Mouse (Mus musculus) skeletal muscle tissue, adult 2 months (tissue): ENCODE measurements at regions not wholly inside any gene's neighbourhood (a gene's known extent, or its start where the extent isn't known, plus 50 kb on each side); places are given as distances from the start of the nearest gene placed in this dataset.

Experiments
- DNase-seq: peaks from one replicate; pipeline ENCODE4 v3.0.0-alpha.2; 2012; ENCODE audit warnings: low read depth, low spot score

GRCm38 (mm10) chr12:79967491-79968255 lies 145.1 kb downstream of the Zfp36l1 start:
- peak; percentile 96 for DNase-seq

GRCm38 (mm10) chr12:79966621-79967490 lies 146.0 kb downstream of the Zfp36l1 start:
- no peak for DNase-seq

DNA sequence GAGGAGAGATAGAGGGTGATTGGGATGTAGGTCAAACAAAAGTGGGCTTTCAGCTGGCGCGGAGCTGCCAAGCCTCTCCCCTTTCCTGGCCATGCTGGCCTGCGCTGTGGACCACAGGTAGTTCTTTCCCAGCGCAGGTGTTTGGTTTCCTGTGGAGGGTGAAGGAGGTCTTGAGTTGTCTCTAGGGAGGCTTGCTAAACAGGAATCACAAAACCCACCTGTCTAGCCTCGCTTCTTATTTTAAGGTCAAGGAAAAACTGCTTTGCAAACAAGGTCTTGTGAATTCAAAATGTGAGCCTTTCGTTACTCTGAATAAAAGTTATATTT lies 146.6 kb downstream of the Zfp36l1 start:
- no peak for DNase-seq

GRCm38 (mm10) chr12:79965471-79966288 lies 147.1 kb downstream of the Zfp36l1 start:
- DNase-seq: no peak

DNA sequence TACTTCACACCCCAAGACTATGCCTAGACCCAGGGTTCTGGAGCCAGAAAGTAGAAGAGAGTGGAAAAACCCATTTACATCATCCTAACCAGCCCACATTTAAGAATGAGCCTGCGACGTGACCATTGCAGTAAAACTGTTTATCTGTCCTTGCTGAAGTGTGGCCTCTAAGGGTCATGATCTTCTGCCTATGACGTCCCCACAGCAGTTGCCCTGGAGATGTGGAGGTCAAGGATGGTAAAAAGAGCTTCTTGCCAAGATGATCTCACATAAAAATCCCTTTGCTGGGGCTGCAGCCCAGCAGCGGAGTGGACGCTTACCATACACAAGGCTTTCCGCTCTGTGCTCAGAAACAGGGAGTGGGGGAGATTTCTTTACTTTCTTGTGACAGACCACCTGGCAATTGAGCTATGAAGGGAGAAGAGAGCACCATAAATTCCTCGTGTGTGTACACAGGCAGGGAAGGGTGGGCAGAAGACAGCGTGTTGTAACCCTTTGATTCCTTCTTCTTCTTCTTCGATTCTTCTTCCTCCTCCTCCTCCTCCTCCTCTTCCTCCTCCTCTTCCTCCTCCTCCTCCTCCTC lies 149.3 kb downstream of the Zfp36l1 start:
- no peak for DNase-seq

DNA sequence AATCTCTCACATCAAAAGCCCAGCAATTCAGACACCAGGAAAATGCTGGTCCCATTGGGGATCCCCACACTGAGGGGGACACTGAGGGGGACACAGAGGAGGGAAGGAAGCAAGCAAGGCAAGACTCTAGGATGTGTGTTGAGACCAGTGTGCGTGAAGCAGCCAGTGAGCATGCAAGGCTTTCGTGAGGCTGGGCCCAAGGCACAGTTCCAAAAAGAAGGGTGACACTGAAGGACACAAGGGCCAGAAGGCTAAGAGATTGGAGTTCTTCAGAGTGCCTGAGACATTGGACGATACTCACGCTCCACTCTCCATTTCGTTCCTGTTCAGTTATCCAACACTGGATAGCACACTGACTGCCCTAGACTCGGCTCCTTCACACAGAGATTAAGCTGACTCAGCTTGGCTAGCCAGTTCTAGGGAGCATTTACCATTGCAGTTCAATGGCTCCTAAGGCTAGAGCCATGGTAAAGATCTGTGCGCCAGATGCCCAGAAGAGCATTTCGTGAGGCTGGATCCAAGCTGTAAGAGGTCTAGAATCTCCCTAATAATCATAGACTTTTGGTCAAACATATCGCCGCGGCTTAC lies 150.1 kb downstream of the Zfp36l1 start:
- DNase-seq: no peak

DNA sequence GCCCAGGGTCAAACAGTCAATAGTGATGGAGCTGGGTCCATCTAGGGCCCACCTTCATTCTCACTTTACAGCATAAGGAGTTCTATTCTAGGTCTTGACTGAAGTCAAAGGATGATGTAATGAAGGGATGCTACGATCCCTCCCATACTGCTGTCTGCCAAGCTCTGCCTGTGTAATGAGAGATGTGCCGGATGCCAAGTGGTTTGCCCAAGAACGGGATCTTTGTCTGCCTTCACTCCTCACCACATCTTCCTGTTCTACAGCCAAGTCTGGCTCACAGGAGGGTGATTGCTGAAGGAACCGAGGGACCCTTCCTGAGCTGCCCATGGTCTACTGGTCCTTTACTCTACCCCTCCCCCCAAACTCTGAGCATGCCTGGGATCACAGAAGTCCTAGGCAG lies 150.9 kb downstream of the Zfp36l1 start:
- no peak for DNase-seq

DNA sequence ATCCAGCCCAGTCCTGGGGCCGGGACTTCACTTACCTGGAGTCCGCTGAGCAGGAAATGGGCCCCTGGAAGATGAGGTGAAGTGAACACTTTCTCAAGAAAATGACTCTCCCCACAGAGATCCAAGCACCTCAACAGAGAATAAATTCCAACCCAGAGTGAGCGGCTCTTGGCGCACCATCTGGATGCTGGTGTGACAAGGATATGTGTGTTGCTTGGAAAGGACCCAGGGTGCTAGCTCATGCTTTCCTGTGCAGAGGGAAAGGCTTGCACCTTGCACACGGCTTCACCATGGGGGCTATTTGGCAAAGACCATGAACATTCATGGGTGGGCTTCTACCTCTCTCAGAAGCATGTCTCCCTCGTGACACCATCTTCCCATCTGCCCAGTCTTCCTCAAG lies 151.7 kb downstream of the Zfp36l1 start:
- no peak for DNase-seq

- DNase-seq: no peak
Observed at GRCm38 (mm10) chr12:79960446-79960845, 152.4 kb downstream of the Zfp36l1 start.

DNA sequence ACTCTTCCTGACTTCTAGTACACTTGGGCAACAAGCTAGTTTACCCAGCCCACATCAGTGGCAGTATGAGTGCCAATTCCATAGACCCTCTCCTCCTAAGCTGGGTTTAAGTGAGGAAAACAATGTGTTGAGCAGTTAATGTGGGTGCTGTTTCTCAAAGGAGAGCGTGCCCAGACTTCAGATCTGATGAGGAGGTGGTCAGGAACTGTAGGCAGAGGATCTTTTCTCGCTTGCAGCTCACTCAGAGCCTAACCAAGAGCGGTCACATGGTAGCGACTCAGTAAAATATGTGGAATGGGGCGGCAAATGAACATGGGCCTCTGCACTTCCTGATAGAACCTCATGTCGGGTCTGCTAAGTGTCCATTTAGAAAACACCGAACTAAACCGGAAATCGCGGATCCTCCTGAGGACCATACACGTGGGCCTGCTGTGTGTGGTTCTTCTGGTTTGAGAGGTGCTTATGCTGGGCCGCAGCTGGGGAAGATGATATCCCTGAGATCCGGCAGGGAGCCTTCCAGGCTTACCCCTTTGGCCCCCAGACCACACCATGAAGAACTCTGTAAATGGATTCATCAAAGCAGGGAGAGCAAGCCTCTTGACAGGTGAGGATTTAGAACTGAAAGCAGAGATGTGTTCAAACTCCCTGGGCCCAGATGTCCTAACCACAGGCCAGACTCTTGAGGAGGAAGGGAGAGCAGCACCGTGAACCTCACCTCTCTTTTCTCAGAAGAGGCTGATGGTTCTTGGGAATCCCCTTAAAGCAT lies 153.1 kb downstream of the Zfp36l1 start:
- no peak for DNase-seq

GRCm38 (mm10) chr12:79957211-79957610 lies 155.6 kb downstream of the Zfp36l1 start:
- no peak for DNase-seq

DNA sequence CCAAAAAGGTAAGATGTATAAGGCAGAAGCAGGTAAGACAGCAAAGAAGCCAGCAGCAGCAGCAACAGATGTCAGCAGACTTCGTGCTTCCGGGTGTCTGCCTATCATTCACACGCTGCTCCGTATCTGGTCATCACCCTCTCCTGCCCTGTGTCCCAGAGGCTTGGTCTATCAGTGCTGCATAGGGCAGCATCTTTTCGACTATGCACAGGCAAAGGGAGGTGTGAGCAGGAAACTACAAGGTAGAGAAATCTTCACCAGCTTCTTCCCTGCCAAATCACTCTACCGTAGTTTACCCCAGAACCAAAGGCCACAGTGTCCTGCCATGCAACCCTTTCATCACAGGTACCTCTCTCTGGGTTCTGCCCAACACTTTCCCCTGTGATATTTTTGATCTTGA lies 156.5 kb downstream of the Zfp36l1 start:
- DNase-seq: no peak

- DNase-seq: no peak
Observed at GRCm38 (mm10) chr12:79955501-79955900, 157.3 kb downstream of the Zfp36l1 start.

GRCm38 (mm10) chr12:79950579-79951112 lies 162.2 kb downstream of the Zfp36l1 start:
- no peak for DNase-seq

DNA sequence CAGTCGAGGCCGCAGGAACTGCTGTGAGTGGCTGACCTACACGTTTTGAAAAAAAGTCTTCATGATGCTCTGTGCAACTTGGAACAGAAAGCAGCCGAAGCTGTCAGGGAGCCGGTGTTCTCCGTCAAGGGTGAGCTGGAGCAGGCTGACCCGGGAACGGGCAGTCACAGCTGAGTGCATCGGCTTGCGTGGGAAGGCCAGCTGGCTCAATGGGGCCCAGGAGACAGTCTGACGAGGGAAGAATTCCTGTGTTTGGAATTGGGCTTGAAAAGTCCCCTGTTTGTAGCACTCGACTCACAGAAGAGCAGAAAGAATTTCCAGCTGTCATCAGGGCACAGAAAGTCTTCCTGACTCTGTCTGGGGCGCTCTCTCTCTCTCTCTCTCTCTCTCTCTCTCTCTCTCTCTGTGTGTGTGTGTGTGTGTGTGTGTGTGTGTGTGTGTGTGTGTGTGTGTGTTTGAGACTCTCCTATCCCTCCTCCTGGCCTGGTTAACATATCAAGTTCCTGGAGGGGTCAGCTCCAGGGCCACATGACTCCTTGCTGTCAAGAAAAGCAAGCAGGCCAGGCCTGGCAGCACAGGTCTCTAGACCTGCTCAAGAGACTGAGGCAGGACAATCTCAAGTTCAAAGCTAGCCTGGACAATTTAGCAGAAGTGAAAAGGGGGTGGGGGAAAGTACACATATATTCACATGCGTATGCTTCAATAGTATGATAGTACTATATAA lies 163.6 kb downstream of the Zfp36l1 start:
- DNase-seq: peak; percentile 89

GRCm38 (mm10) chr12:79947574-79947973 lies 165.2 kb downstream of the Zfp36l1 start:
- no peak for DNase-seq

DNA sequence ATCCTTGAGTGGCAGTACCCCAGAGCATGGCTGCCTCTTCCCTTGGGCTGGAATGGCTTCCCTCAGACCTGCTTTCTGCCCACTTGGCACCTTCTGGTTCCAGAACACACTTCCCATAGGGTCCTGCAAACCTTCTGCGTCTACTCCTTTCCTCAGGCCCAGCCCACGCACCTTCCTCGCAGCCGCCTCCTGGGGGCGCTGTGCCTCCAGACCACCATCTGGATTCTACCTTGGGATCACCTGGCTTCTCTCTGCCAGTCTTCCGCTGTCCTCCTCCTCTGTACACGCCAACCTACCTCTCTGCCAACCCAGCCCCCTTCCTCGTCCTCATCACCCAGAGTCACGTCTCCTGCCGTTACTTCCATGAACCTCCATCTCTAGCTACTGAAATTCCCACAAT lies 166.0 kb downstream of the Zfp36l1 start:
- no peak for DNase-seq

- no peak for DNase-seq
Observed at GRCm38 (mm10) chr12:79945899-79946298, 166.9 kb downstream of the Zfp36l1 start.

DNA sequence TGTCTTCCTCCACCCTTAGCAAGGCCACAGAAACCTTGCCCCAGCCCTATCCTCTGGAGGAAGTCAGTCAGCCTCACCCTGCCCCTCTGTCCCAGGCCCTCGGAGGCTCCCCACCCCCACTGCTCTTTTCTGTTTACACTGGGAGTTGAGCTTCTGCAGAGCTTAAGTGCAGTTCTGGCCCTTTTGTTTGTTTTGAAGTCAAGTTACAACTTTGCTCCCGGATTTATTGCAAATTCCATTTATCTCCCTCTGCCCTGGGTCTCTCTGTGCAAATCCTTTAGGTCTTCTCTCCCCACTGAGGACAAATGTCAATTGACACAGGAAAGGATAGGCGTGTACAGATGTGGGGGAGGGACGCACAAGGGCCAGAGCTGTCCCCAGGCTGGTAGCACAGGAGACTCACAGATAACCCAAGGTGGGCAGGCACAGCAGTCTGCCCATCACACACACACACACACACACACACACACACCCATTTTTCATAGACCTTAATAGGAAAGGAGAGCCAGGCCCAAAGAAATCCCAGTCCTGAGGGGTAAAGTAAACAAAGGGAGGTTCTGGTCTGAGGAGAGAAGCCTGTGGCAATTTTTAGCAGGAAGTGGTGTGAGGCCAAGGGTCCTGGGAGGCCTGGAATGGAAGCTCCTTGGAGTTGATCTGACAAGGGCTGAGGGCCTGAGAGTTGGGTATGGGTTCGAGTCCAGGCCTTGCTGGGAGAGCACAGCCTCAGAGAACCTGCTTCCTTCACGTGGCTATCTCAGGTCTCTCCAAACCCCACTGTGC lies 167.9 kb downstream of the Zfp36l1 start:
- DNase-seq: no peak
